In the genomic region with DNA sequence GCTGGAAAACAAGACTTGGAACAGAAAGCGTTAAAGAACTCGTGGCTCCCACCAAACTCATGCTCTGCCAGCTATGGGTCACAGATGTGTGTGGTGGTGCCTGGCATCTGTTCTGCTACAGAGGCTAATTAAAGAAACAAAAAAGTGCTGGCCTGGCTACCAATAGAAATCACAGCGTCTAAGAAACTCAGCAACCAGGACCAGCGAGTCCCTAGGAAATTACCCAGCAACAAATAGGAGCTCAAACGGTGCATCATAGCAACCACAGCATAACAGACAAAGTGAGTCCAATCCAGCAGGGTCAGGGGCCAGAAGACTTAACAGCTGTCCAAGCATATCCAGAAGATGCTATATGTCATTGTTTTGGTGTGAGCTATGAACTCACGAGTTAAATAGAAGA, we compare ENCODE assay signal across 16 mouse cellular contexts. TPM values are rescaled to one million over a fixed set of nuclear protein-coding genes. Genes with fewer than 3 reads are reported as not detected.
A peak's percentile ranks its signal among the peaks of the same experiment; 100 is the strongest.
DNase-seq lines count a peak whose midpoint lies in the region; ATAC-seq and TF ChIP-seq lines count a peak whose summit lies in the region.
"Had no signal": no experiment of that assay in that cellular context is flagged by ENCODE, and none has a peak within 500 bp of the region (broad histone marks: within the 10 kb centered on the region; RNA-seq: fewer than 3 reads in every experiment).

No protein-coding gene starts in this region.

- ATAC-seq in hindbrain, embryonic 12.5 days (ENCODE audit: low FRiP score): no peak
- no peak for ATAC-seq in midbrain, postnatal 0 days (ENCODE audit: low FRiP score)
- no peak for ATAC-seq in midbrain, embryonic 11.5 days (ENCODE audit: low FRiP score)
- peak; percentile 27; the same call in 1 of the 2 replicates for ATAC-seq in hindbrain, embryonic 15.5 days (ENCODE audit: low FRiP score, low read depth)
- ATAC-seq: activated CD4-positive, CD25-positive, alpha-beta regulatory T cell, adult 4 months; intestine, postnatal 0 days; liver, embryonic 12.5 days had no signal

- H3K4me3 ChIP-seq in hindbrain, embryonic 10.5 days: no peak overlapping the region
- H3K4me3 ChIP-seq in hindbrain, embryonic 12.5 days: no peak overlapping the region
- no peak overlapping the region for H3K4me3 ChIP-seq in midbrain, postnatal 0 days (ENCODE audit: low read depth, low read length)
- no peak overlapping the region for H3K4me3 ChIP-seq in midbrain, embryonic 11.5 days (ENCODE audit: low read depth, low read length)
- H3K4me3 ChIP-seq in hindbrain, embryonic 15.5 days: no peak overlapping the region
- H3K4me3 ChIP-seq: heart, embryonic 13.5 days; liver, embryonic 12.5 days had no signal

- TF ChIP-seq CTCF in midbrain, postnatal 0 days (IDR thresholded peaks at IDR 0.05): no peak

- WGBS in hindbrain, embryonic 10.5 days: 67% methylated on average over 6 of the region's 6 CpGs
- 60% methylated on average over 6 of the region's 6 CpGs for WGBS in hindbrain, embryonic 12.5 days
- 61% methylated on average over 6 of the region's 6 CpGs for WGBS in midbrain, postnatal 0 days
- WGBS in midbrain, embryonic 11.5 days: 76% methylated on average over 6 of the region's 6 CpGs
- 41% methylated on average over 6 of the region's 6 CpGs for WGBS in hindbrain, embryonic 15.5 days

- H3K4me2 ChIP-seq in hindbrain, embryonic 12.5 days (replicated peaks): no peak overlapping the region
- no peak overlapping the region for H3K4me2 ChIP-seq in midbrain, postnatal 0 days (ENCODE audit: low read depth, low read length, poor library complexity, severe bottlenecking)
- no peak overlapping the region for H3K4me2 ChIP-seq in midbrain, embryonic 11.5 days
- H3K4me2 ChIP-seq in hindbrain, embryonic 15.5 days: no peak overlapping the region
- H3K4me2 ChIP-seq: heart, embryonic 13.5 days; liver, embryonic 12.5 days had no signal

- no peaks in the 10 kb centered on the region for H3K4me1 ChIP-seq in hindbrain, embryonic 10.5 days (replicated peaks)
- H3K4me1 ChIP-seq in hindbrain, embryonic 12.5 days: no peaks in the 10 kb centered on the region
- no peaks in the 10 kb centered on the region for H3K4me1 ChIP-seq in midbrain, postnatal 0 days (ENCODE audit: insufficient read depth, low read length)
- no peaks in the 10 kb centered on the region for H3K4me1 ChIP-seq in midbrain, embryonic 11.5 days (ENCODE audit: control insufficient read depth, insufficient read depth, low read length)
- no peaks in the 10 kb centered on the region for H3K4me1 ChIP-seq in hindbrain, embryonic 15.5 days (replicated peaks)
- H3K4me1 ChIP-seq: heart, embryonic 13.5 days; liver, embryonic 12.5 days had no signal

- no peak overlapping the region for H3K9ac ChIP-seq in hindbrain, embryonic 12.5 days
- no peak overlapping the region for H3K9ac ChIP-seq in midbrain, postnatal 0 days (replicated peaks; ENCODE audit: low read length, poor library complexity, severe bottlenecking)
- H3K9ac ChIP-seq in midbrain, embryonic 11.5 days (ENCODE audit: low read length): no peak overlapping the region
- no peak overlapping the region for H3K9ac ChIP-seq in hindbrain, embryonic 15.5 days
- H3K9ac ChIP-seq: heart, embryonic 13.5 days; liver, embryonic 12.5 days had no signal

- peak; percentile 12 for DNase-seq in hindbrain, embryonic 10.5 days (ENCODE audit: low spot score)
- DNase-seq in midbrain, postnatal 0 days (ENCODE audit: low spot score): peak; percentile 10
- no peak for DNase-seq in midbrain, embryonic 11.5 days (ENCODE audit: low spot score, missing footprints)
- DNase-seq in retina, postnatal 1 day: peak; percentile 42
- no peak for DNase-seq in left cerebral cortex, adult 18-20 months (ENCODE audit: low spot score in 2 of 2)
- DNase-seq in left cerebral cortex, adult 9 months (ENCODE audit: low spot score in 2 of 2): no peak
- DNase-seq: cerebellum, adult 9-10 months; gastrocnemius, postnatal 25 days; right cerebral cortex, adult 18-20 months; thymus, adult 2 months had no signal

- H3K27ac ChIP-seq in hindbrain, embryonic 10.5 days: no peak overlapping the region
- H3K27ac ChIP-seq in hindbrain, embryonic 12.5 days: no peak overlapping the region
- no peak overlapping the region for H3K27ac ChIP-seq in midbrain, postnatal 0 days (ENCODE audit: low read depth, low read length)
- no peak overlapping the region for H3K27ac ChIP-seq in midbrain, embryonic 11.5 days (ENCODE audit: low read depth, low read length)
- no peak overlapping the region for H3K27ac ChIP-seq in hindbrain, embryonic 15.5 days (replicated peaks)
- H3K27ac ChIP-seq: heart, embryonic 13.5 days; liver, embryonic 12.5 days had no signal

- no peaks in the 10 kb centered on the region for H3K9me3 ChIP-seq in hindbrain, embryonic 10.5 days
- H3K9me3 ChIP-seq in hindbrain, embryonic 12.5 days (replicated peaks): no peaks in the 10 kb centered on the region
- no peaks in the 10 kb centered on the region for H3K9me3 ChIP-seq in midbrain, postnatal 0 days (ENCODE audit: low read length)
- H3K9me3 ChIP-seq in midbrain, embryonic 11.5 days (ENCODE audit: control insufficient read depth, low read length): no peaks in the 10 kb centered on the region
- no peaks in the 10 kb centered on the region for H3K9me3 ChIP-seq in hindbrain, embryonic 15.5 days
- H3K9me3 ChIP-seq: heart, embryonic 13.5 days had no signal

- H3K36me3 ChIP-seq in hindbrain, embryonic 10.5 days: no peaks in the 10 kb centered on the region
- H3K36me3 ChIP-seq in hindbrain, embryonic 12.5 days: no peaks in the 10 kb centered on the region
- no peaks in the 10 kb centered on the region for H3K36me3 ChIP-seq in midbrain, postnatal 0 days (ENCODE audit: insufficient read depth, low read length)
- no peaks in the 10 kb centered on the region for H3K36me3 ChIP-seq in midbrain, embryonic 11.5 days (ENCODE audit: control insufficient read depth, insufficient read depth, low read length)
- H3K36me3 ChIP-seq in hindbrain, embryonic 15.5 days: no peaks in the 10 kb centered on the region
- H3K36me3 ChIP-seq: heart, embryonic 13.5 days; liver, embryonic 12.5 days had no signal

- H3K27me3 ChIP-seq in hindbrain, embryonic 10.5 days (ENCODE audit: insufficient read depth, poor library complexity, severe bottlenecking): no peaks in the 10 kb centered on the region
- H3K27me3 ChIP-seq in hindbrain, embryonic 12.5 days: no peaks in the 10 kb centered on the region
- no peaks in the 10 kb centered on the region for H3K27me3 ChIP-seq in midbrain, postnatal 0 days (ENCODE audit: insufficient read depth, low read length)
- no peaks in the 10 kb centered on the region for H3K27me3 ChIP-seq in midbrain, embryonic 11.5 days (ENCODE audit: control insufficient read depth, insufficient read depth, low read length)
- H3K27me3 ChIP-seq in hindbrain, embryonic 15.5 days: no peaks in the 10 kb centered on the region
- H3K27me3 ChIP-seq: heart, embryonic 13.5 days; liver, embryonic 12.5 days had no signal

RNA-seq across cellular contexts. Expression of gene Hmgn3, which starts 48.5 kb away (rescaled TPM):
- 110 and 116 TPM in 2 replicates for polyA plus RNA-seq in hindbrain, embryonic 10.5 days (2016; fragmentation: Nextera tagmentation; extraction: Ambion mirVana)
- polyA plus RNA-seq in hindbrain, embryonic 12.5 days (2016; fragmentation: Nextera tagmentation; extraction: Ambion mirVana): 141 and 143 TPM in 2 replicates
- 57.7 and 113 TPM in 2 replicates for total RNA-seq in midbrain, postnatal 0 days (2014; rRNA removed)
- polyA plus RNA-seq in midbrain, postnatal 0 days (2015; fragmentation: Nextera tagmentation; extraction: Ambion mirVana): 217 and 229 TPM in 2 replicates
- polyA plus RNA-seq in midbrain, embryonic 11.5 days (2014; fragmentation: Nextera tagmentation; extraction: Ambion mirVana): 154 and 172 TPM in 2 replicates
- polyA plus RNA-seq in hindbrain, embryonic 15.5 days (2015; fragmentation: Nextera tagmentation; extraction: Ambion mirVana): 155 and 161 TPM in 2 replicates
- total RNA-seq in left cerebral cortex, adult 18-20 months (2021): 10 to 100 TPM; 64.5 to 75.2 TPM

Comparison
In these comparisons a context has a peak if more than half of its experiments do, and no peak if none do; other contexts are left out.
1. DNase-seq: peak in hindbrain, embryonic 10.5 days (single experiment), midbrain, postnatal 0 days (single experiment) and retina, postnatal 1 day (single experiment); none in midbrain, embryonic 11.5 days (single experiment), left cerebral cortex, adult 18-20 months (0 of 2) and left cerebral cortex, adult 9 months (0 of 2).